ENCODE assay signal across 8 mouse cellular contexts in genomic region chr10:119692284-119692890, GRCm38 (mm10).
A peak's percentile ranks its signal among the peaks of the same experiment; 100 is the strongest.
DNase-seq lines count a peak whose midpoint lies in the region; ATAC-seq and TF ChIP-seq lines count a peak whose summit lies in the region.

No protein-coding gene starts in this region.

- peaks cover 20% of the 10 kb centered on the region for H3K4me1 ChIP-seq in heart, embryonic 10.5 days
- peaks cover 6% of the 10 kb centered on the region for H3K4me1 ChIP-seq in embryonic fibroblast, embryonic 13.5 days (ENCODE audit: control insufficient read depth, insufficient read depth, low read length)
- H3K4me1 ChIP-seq in neural tube, embryonic 14.5 days (ENCODE audit: control insufficient read depth, insufficient read depth, low read length): peaks cover 21% of the 10 kb centered on the region

- TF ChIP-seq CTCF in embryonic fibroblast, embryonic 13.5 days (IDR thresholded peaks at IDR 0.05; ENCODE audit: borderline replicate concordance, insufficient read depth, low read length): no peak

- H3K27me3 ChIP-seq in heart, embryonic 10.5 days (ENCODE audit: insufficient read depth, poor library complexity, severe bottlenecking): peaks cover 9% of the 10 kb centered on the region; the same call in 1 of the 2 replicates
- H3K27me3 ChIP-seq in neural tube, embryonic 14.5 days (ENCODE audit: control insufficient read depth, insufficient read depth, low read length): no peaks in the 10 kb centered on the region

- H3K4me2 ChIP-seq in neural tube, embryonic 14.5 days (ENCODE audit: low read depth, low read length): peak overlapping the region; percentile 94

- no peak for TF ChIP-seq POLR2A in embryonic fibroblast, embryonic 13.5 days (IDR thresholded peaks at IDR 0.05; ENCODE audit: low read depth, low read length)

- H3K36me3 ChIP-seq in heart, embryonic 10.5 days: no peaks in the 10 kb centered on the region
- no peaks in the 10 kb centered on the region for H3K36me3 ChIP-seq in neural tube, embryonic 14.5 days (ENCODE audit: control insufficient read depth, insufficient read depth, low read length)

- H3K4me3 ChIP-seq in heart, embryonic 10.5 days: peak overlapping the region; percentile 54
- H3K4me3 ChIP-seq in embryonic fibroblast, embryonic 13.5 days (ENCODE audit: insufficient read depth, low read length): peak overlapping the region; percentile 28
- H3K4me3 ChIP-seq in neural tube, embryonic 14.5 days (ENCODE audit: low read depth, low read length): peak overlapping the region; percentile 48

- no peak overlapping the region for H3K27ac ChIP-seq in heart, embryonic 10.5 days
- H3K27ac ChIP-seq in embryonic fibroblast, embryonic 13.5 days (ENCODE audit: insufficient read depth, low read length): no peak overlapping the region
- peak overlapping the region; percentile 30; the same call in 1 of the 2 replicates for H3K27ac ChIP-seq in neural tube, embryonic 14.5 days (ENCODE audit: low read depth, low read length)

- no peak for DNase-seq in heart, embryonic 10.5 days (ENCODE audit: low spot score)
- no peak for DNase-seq in heart, adult 9 months (ENCODE audit: low spot score in 2 of 2)
- peak; percentile 8 for DNase-seq in ES-CJ7 (ENCODE audit: low read depth, low spot score)
- peak; percentile 26 for DNase-seq in layer of hippocampus, postnatal 25 days (ENCODE audit: extremely low spot score in 1 of 2, low spot score in 1 of 2)
- DNase-seq in spleen, adult 12 weeks (ENCODE audit: low spot score): no peak
- no peak for DNase-seq in lung, postnatal 14 days

- no peaks in the 10 kb centered on the region for H3K9me3 ChIP-seq in heart, embryonic 10.5 days
- H3K9me3 ChIP-seq in neural tube, embryonic 14.5 days (ENCODE audit: control insufficient read depth, low read length): no peaks in the 10 kb centered on the region

- 3% methylated on average over 26 of the region's 26 CpGs for WGBS in heart, embryonic 10.5 days
- 1% methylated on average over 26 of the region's 26 CpGs for WGBS in neural tube, embryonic 14.5 days

- peak overlapping the region; percentile 52 for H3K9ac ChIP-seq in neural tube, embryonic 14.5 days (replicated peaks; ENCODE audit: low read depth, low read length)

- ATAC-seq in neural tube, embryonic 14.5 days (ENCODE audit: low read depth): peak; percentile 44

Comparison
In these comparisons a context has a peak if more than half of its experiments do, and no peak if none do; other contexts are left out.
1. DNase-seq: peak in ES-CJ7 (single experiment) and layer of hippocampus, postnatal 25 days (2 of 2); none in heart, embryonic 10.5 days (single experiment), heart, adult 9 months (0 of 2), spleen, adult 12 weeks (single experiment) and lung, postnatal 14 days (single experiment).
2. Peak in every context shown above with its lines, with median percentiles within 50 percentile points of each other: H3K4me3 ChIP-seq.